Mouse (Mus musculus): ENCODE measurements around the gene Mid1. TPM values are rescaled to one million over a fixed set of nuclear protein-coding genes. Genes with fewer than 3 reads are reported as not detected.

The Mid1 gene
- total and polyA plus RNA-seq, 3 experiments, result 0.05 to 0.83 (median 0.12) TPM

DNA sequence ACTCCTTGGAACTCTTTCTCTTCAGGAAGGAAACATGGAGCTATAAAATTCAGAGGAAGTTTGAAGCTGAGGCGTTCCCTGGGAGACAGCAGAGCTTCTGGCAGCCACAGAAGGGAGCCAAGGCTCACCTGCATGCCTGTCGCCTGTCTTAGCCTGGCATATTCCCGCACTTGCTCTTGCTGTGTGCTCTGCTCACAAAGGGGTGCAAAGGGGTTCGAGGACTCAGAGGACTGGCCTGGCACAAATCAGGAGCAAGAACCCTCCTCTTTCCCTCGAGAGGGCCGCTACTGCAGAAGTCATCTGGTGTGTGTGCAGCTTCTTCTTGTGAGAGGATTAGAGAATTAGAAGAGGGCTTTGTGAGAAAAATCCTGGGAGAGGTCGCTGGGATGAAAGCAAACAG, 142.7 kb downstream of the Mid1 start:
- Histone ChIP-seq H3K4me1 (ENCODE audit: insufficient read depth, low read depth, low read length) (no peaks in the 10 kb centered on the region), H3K27me3 (ENCODE audit: insufficient read depth, low read length) (no peaks in the 10 kb centered on the region), H3K4me3 (ENCODE audit: low read depth, low read length) (no peak overlapping the region), H3K36me3 (replicated peaks) (no peaks in the 10 kb centered on the region), H3K9me3 (replicated peaks) (no peaks in the 10 kb centered on the region)
- ATAC-seq (ENCODE audit: extremely low read depth, insufficient number of reproducible peaks, low FRiP score, poor library complexity, severe bottlenecking) (no peak), DNase-seq (ENCODE audit: low spot score) (no peak)
- TF ChIP-seq GATA1 (IDR thresholded peaks at IDR 0.05; ENCODE audit: borderline replicate concordance, low read length) (no peak), TAL1 (conservative IDR thresholded peaks at IDR 0.05; ENCODE audit: low read depth, low read length) (no peak), GATA2 (IDR thresholded peaks at IDR 0.05; ENCODE audit: borderline replicate concordance, low read depth, low read length) (no peak), POLR2AphosphoS5 (IDR thresholded peaks at IDR 0.05; ENCODE audit: insufficient replicate concordance, low read depth, low read length) (no peak), CTCF (IDR thresholded peaks at IDR 0.05; ENCODE audit: low read depth, low read length) (no peak)

DNA sequence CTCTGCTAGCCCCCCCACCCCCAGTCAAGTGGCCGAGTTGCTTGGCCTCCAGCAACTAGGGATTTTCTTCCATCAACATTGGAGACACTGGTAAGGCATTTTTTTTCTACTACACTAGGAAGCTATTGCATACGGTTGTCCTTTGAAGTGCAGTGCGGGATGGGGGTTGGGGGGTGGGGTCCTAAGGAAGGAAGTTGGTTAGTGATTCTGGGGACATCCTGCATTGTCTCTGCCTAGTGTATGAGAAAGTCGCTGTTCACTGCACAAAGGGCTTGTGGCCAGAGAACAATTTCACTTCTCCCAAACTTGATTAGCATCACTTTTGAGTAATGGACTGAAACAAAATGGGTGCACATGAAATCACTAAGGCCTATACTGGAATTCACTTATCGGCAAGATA, 143.1 kb downstream of the Mid1 start:
- H3K4me1 ChIP-seq (ENCODE audit: insufficient read depth, low read depth, low read length), result no peaks in the 10 kb centered on the region
- ATAC-seq (ENCODE audit: extremely low read depth, insufficient number of reproducible peaks, low FRiP score, poor library complexity, severe bottlenecking) (no peak), DNase-seq (ENCODE audit: low spot score) (no peak)
- no peaks in the 10 kb centered on the region for H3K9me3 ChIP-seq (replicated peaks)
- H3K27me3 ChIP-seq (ENCODE audit: insufficient read depth, low read length), result no peaks in the 10 kb centered on the region
- H3K36me3 ChIP-seq (replicated peaks), result no peaks in the 10 kb centered on the region
- H3K4me3 ChIP-seq (ENCODE audit: low read depth, low read length), result no peak overlapping the region
- TF ChIP-seq CTCF (IDR thresholded peaks at IDR 0.05; ENCODE audit: low read depth, low read length) (no peak), POLR2AphosphoS5 (IDR thresholded peaks at IDR 0.05; ENCODE audit: insufficient replicate concordance, low read depth, low read length) (no peak), TAL1 (conservative IDR thresholded peaks at IDR 0.05; ENCODE audit: low read depth, low read length) (no peak), GATA2 (IDR thresholded peaks at IDR 0.05; ENCODE audit: borderline replicate concordance, low read depth, low read length) (no peak), GATA1 (IDR thresholded peaks at IDR 0.05; ENCODE audit: borderline replicate concordance, low read length) (no peak)

GRCm38 (mm10) chrX:169830052-169830451, 145.1 kb downstream of the Mid1 start:
- ATAC-seq (ENCODE audit: extremely low read depth, insufficient number of reproducible peaks, low FRiP score, poor library complexity, severe bottlenecking) (no peak), DNase-seq (ENCODE audit: low spot score) (no peak)
- TF ChIP-seq GATA1 (IDR thresholded peaks at IDR 0.05; ENCODE audit: borderline replicate concordance, low read length) (no peak), TAL1 (conservative IDR thresholded peaks at IDR 0.05; ENCODE audit: low read depth, low read length) (no peak), GATA2 (IDR thresholded peaks at IDR 0.05; ENCODE audit: borderline replicate concordance, low read depth, low read length) (no peak), POLR2AphosphoS5 (IDR thresholded peaks at IDR 0.05; ENCODE audit: insufficient replicate concordance, low read depth, low read length) (no peak), CTCF (IDR thresholded peaks at IDR 0.05; ENCODE audit: low read depth, low read length) (no peak)

GRCm38 (mm10) chrX:169837947-169838649, 153.1 kb downstream of the Mid1 start:
- no peaks in the 10 kb centered on the region for H3K27me3 ChIP-seq (ENCODE audit: insufficient read depth, low read length)

More at GRCm38 (mm10) chrX:169830052-169830451, 145.1 kb downstream of the Mid1 start:
- Histone ChIP-seq H3K4me3 (ENCODE audit: low read depth, low read length) (no peak overlapping the region), H3K27me3 (ENCODE audit: insufficient read depth, low read length) (no peaks in the 10 kb centered on the region), H3K36me3 (replicated peaks) (no peaks in the 10 kb centered on the region), H3K4me1 (ENCODE audit: insufficient read depth, low read depth, low read length) (no peaks in the 10 kb centered on the region), H3K9me3 (replicated peaks) (no peaks in the 10 kb centered on the region)

GRCm38 (mm10) chrX:169838650-169838971, 153.6 kb downstream of the Mid1 start:
- ATAC-seq (ENCODE audit: extremely low read depth, insufficient number of reproducible peaks, low FRiP score, poor library complexity, severe bottlenecking) (no peak), DNase-seq (ENCODE audit: low spot score) (no peak)
- TF ChIP-seq CTCF (IDR thresholded peaks at IDR 0.05; ENCODE audit: low read depth, low read length) (no peak), GATA2 (IDR thresholded peaks at IDR 0.05; ENCODE audit: borderline replicate concordance, low read depth, low read length) (no peak), POLR2AphosphoS5 (IDR thresholded peaks at IDR 0.05; ENCODE audit: insufficient replicate concordance, low read depth, low read length) (no peak), TAL1 (conservative IDR thresholded peaks at IDR 0.05; ENCODE audit: low read depth, low read length) (no peak), GATA1 (IDR thresholded peaks at IDR 0.05; ENCODE audit: borderline replicate concordance, low read length) (no peak)
- no peak overlapping the region for H3K4me3 ChIP-seq (ENCODE audit: low read depth, low read length)
- H3K9me3 ChIP-seq (replicated peaks), result no peaks in the 10 kb centered on the region
- H3K4me1 ChIP-seq (ENCODE audit: insufficient read depth, low read depth, low read length), result no peaks in the 10 kb centered on the region
- no peaks in the 10 kb centered on the region for H3K36me3 ChIP-seq (replicated peaks)
- no peaks in the 10 kb centered on the region for H3K27me3 ChIP-seq (ENCODE audit: insufficient read depth, low read length)

More at GRCm38 (mm10) chrX:169837947-169838649, 153.1 kb downstream of the Mid1 start:
- ATAC-seq (ENCODE audit: extremely low read depth, insufficient number of reproducible peaks, low FRiP score, poor library complexity, severe bottlenecking) (no peak), DNase-seq (ENCODE audit: low spot score) (no peak)
- H3K9me3 ChIP-seq (replicated peaks), result no peaks in the 10 kb centered on the region
- no peaks in the 10 kb centered on the region for H3K36me3 ChIP-seq (replicated peaks)
- no peak overlapping the region for H3K4me3 ChIP-seq (ENCODE audit: low read depth, low read length)
- no peaks in the 10 kb centered on the region for H3K4me1 ChIP-seq (ENCODE audit: insufficient read depth, low read depth, low read length)
- TF ChIP-seq TAL1 (conservative IDR thresholded peaks at IDR 0.05; ENCODE audit: low read depth, low read length), result no peak
- no peak for TF ChIP-seq GATA2 (IDR thresholded peaks at IDR 0.05; ENCODE audit: borderline replicate concordance, low read depth, low read length)
- TF ChIP-seq GATA1 (IDR thresholded peaks at IDR 0.05; ENCODE audit: borderline replicate concordance, low read length), result no peak
- TF ChIP-seq POLR2AphosphoS5 (IDR thresholded peaks at IDR 0.05; ENCODE audit: insufficient replicate concordance, low read depth, low read length), result no peak
- no peak for TF ChIP-seq CTCF (IDR thresholded peaks at IDR 0.05; ENCODE audit: low read depth, low read length)

DNA sequence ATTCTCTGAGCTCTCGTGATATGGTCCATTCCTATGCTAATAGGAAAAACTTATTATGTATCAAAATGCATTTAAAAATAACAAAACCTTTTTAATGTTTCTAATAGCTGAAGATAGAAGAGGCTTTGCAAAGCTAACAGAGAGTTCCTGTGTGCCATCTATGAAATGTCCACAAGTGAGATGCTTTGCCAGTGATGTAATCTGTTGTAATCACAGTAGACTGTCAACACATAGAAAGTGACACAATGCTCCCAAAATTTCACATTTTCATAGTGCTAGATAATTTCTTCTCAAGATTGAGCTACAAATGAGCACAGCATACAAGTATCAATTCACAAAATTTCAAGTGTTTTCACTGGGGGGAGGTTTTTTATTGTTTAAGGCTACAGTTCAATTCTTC, 158.3 kb downstream of the Mid1 start:
- DNase-seq (ENCODE audit: low spot score) (no peak), ATAC-seq (ENCODE audit: extremely low read depth, insufficient number of reproducible peaks, low FRiP score, poor library complexity, severe bottlenecking) (no peak)
- no peaks in the 10 kb centered on the region for H3K36me3 ChIP-seq (replicated peaks)
- H3K4me1 ChIP-seq (ENCODE audit: insufficient read depth, low read depth, low read length), result no peaks in the 10 kb centered on the region
- H3K4me3 ChIP-seq (ENCODE audit: low read depth, low read length), result no peak overlapping the region
- no peak for TF ChIP-seq GATA1 (IDR thresholded peaks at IDR 0.05; ENCODE audit: borderline replicate concordance, low read length)
- no peak for TF ChIP-seq TAL1 (conservative IDR thresholded peaks at IDR 0.05; ENCODE audit: low read depth, low read length)
- no peak for TF ChIP-seq GATA2 (IDR thresholded peaks at IDR 0.05; ENCODE audit: borderline replicate concordance, low read depth, low read length)
- TF ChIP-seq POLR2AphosphoS5 (IDR thresholded peaks at IDR 0.05; ENCODE audit: insufficient replicate concordance, low read depth, low read length), result no peak
- TF ChIP-seq CTCF (IDR thresholded peaks at IDR 0.05; ENCODE audit: low read depth, low read length), result no peak
- no peaks in the 10 kb centered on the region; the same call in 1 of the 2 replicates for H3K27me3 ChIP-seq (ENCODE audit: insufficient read depth, low read length)
- no peaks in the 10 kb centered on the region for H3K9me3 ChIP-seq (replicated peaks)
